Mouse (Mus musculus): ENCODE measurements around the gene Fam196b. TPM values are rescaled to one million over a fixed set of nuclear protein-coding genes. Genes with fewer than 3 reads are reported as not detected.

Gene Fam196b
- total RNA-seq (2021): under 1 TPM in 1 of 2 experiments, not detected in 1; 0.07 TPM
- long read RNA-seq, experiment 1: 0 reads
- long read RNA-seq, experiment 2: 0 reads

- peak in 1 of 2 experiments; percentile 20 for DNase-seq
Measured at GRCm38 (mm10) chr11:34314534-34315379, at the start of gene Fam196b. Gene Fam196b, plus strand, starts transcription at chr11:34314822.

GRCm38 (mm10) chr11:34272016-34272415, 42.6 kb upstream of the Fam196b start:
- DNase-seq: no peak

GRCm38 (mm10) chr11:34275941-34276340, 38.7 kb upstream of the Fam196b start:
- DNase-seq: peak; percentile 19 to 34

GRCm38 (mm10) chr11:34276363-34277046, 38.1 kb upstream of the Fam196b start:
- peak in 1 of 2 experiments; percentile 2 for DNase-seq

- no peak for DNase-seq
Measured at GRCm38 (mm10) chr11:34277047-34277445, 37.6 kb upstream of the Fam196b start.

GRCm38 (mm10) chr11:34284124-34284808, 30.4 kb upstream of the Fam196b start:
- no peak for DNase-seq

- no peak for DNase-seq
Measured at GRCm38 (mm10) chr11:34290265-34290664, 24.4 kb upstream of the Fam196b start.

GRCm38 (mm10) chr11:34290708-34291107, 23.9 kb upstream of the Fam196b start:
- no peak for DNase-seq

- DNase-seq: no peak
Measured at GRCm38 (mm10) chr11:34291304-34291703, 23.3 kb upstream of the Fam196b start.

- DNase-seq: no peak
Measured at GRCm38 (mm10) chr11:34297698-34298378, 16.8 kb upstream of the Fam196b start.

GRCm38 (mm10) chr11:34299550-34299949, 15.1 kb upstream of the Fam196b start:
- DNase-seq: no peak

- no peak for DNase-seq
Measured at GRCm38 (mm10) chr11:34300064-34300463, 14.6 kb upstream of the Fam196b start.

- peak; percentile 31 to 46 for DNase-seq
Measured at GRCm38 (mm10) chr11:34306231-34306630, 8.4 kb upstream of the Fam196b start.

GRCm38 (mm10) chr11:34308731-34309130, 5.9 kb upstream of the Fam196b start:
- peak; percentile 55 to 56 for DNase-seq

- no peak for DNase-seq
Measured at GRCm38 (mm10) chr11:34309360-34309759, 5.3 kb upstream of the Fam196b start.

GRCm38 (mm10) chr11:34311717-34312116, 2.9 kb upstream of the Fam196b start:
- no peak for DNase-seq

- no peak for DNase-seq
Measured at GRCm38 (mm10) chr11:34312208-34312607, 2.4 kb upstream of the Fam196b start.

- no peak for DNase-seq
Measured at GRCm38 (mm10) chr11:34315383-34315782, 761 bp downstream of the Fam196b start.

- no peak for DNase-seq
Measured at GRCm38 (mm10) chr11:34316176-34316575, 1.6 kb downstream of the Fam196b start.

- DNase-seq: no peak
Measured at GRCm38 (mm10) chr11:34317001-34317400, 2.4 kb downstream of the Fam196b start.

GRCm38 (mm10) chr11:34319282-34319681, 4.7 kb downstream of the Fam196b start:
- DNase-seq: no peak

- DNase-seq: no peak
Measured at GRCm38 (mm10) chr11:34323664-34324063, 9.0 kb downstream of the Fam196b start.

Data from adrenal gland, postnatal 36 days (tissue).